Mouse (Mus musculus): ENCODE measurements at regions not wholly inside any gene's neighbourhood (a gene's known extent, or its start where the extent isn't known, plus 50 kb on each side); places are given as distances from the start of the nearest gene placed in this dataset.

- DNase-seq (ENCODE audit: low spot score) (no peak), ATAC-seq (ENCODE audit: extremely low read depth, insufficient number of reproducible peaks, low FRiP score, poor library complexity, severe bottlenecking) (no peak)
- Histone ChIP-seq H3K27me3 (ENCODE audit: insufficient read depth, low read length) (no peaks in the 10 kb centered on the region; the same call in 1 of the 2 replicates), H3K4me3 (ENCODE audit: low read depth, low read length) (no peak overlapping the region), H3K9me3 (replicated peaks) (no peaks in the 10 kb centered on the region), H3K36me3 (replicated peaks) (no peaks in the 10 kb centered on the region), H3K4me1 (ENCODE audit: insufficient read depth, low read depth, low read length) (no peaks in the 10 kb centered on the region)
- no peak for TF ChIP-seq TAL1 (conservative IDR thresholded peaks at IDR 0.05; ENCODE audit: low read depth, low read length)
- no peak for TF ChIP-seq GATA1 (IDR thresholded peaks at IDR 0.05; ENCODE audit: borderline replicate concordance, low read length)
- TF ChIP-seq POLR2AphosphoS5 (IDR thresholded peaks at IDR 0.05; ENCODE audit: insufficient replicate concordance, low read depth, low read length) = no peak
- TF ChIP-seq GATA2 (IDR thresholded peaks at IDR 0.05; ENCODE audit: borderline replicate concordance, low read depth, low read length) = no peak
- TF ChIP-seq CTCF (IDR thresholded peaks at IDR 0.05; ENCODE audit: low read depth, low read length) = no peak
Observed at GRCm38 (mm10) chr4:87329136-87329535, 98.9 kb upstream of the Slc24a2 start.

DNA sequence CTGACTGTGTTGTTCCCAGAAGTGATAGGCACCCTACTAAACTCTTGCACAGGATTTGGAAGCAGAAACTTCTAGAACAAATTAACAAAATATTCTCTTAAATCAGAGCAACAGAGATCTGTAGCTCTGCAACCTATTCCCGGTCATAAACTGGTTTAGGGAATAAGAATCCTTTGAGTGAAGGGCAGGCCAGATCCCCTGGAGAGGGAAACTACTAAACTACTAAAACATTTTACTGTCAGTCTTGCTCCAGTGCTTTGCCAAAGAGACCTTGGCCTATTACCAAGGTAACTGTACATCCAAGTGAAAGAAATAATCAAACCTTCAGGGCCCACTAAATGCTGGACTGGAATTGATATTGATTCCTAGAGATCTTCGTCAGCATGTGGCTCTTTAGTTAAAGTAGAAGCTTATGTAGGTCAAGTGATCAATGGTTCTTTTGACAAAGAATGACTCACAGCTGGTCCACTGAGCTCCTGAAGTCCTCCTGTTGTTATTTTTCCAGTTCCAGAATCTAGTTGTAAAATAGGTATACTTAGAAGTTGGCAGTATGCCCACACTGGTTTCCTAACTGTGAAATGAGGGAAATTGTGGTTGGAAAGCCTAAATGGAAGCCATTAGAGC, 91.6 kb upstream of the Slc24a2 start:
- no peak for TF ChIP-seq TAL1 (conservative IDR thresholded peaks at IDR 0.05; ENCODE audit: low read depth, low read length)
- no peak for DNase-seq (ENCODE audit: low spot score)
- H3K4me3 ChIP-seq (ENCODE audit: low read depth, low read length) = no peak overlapping the region

DNA sequence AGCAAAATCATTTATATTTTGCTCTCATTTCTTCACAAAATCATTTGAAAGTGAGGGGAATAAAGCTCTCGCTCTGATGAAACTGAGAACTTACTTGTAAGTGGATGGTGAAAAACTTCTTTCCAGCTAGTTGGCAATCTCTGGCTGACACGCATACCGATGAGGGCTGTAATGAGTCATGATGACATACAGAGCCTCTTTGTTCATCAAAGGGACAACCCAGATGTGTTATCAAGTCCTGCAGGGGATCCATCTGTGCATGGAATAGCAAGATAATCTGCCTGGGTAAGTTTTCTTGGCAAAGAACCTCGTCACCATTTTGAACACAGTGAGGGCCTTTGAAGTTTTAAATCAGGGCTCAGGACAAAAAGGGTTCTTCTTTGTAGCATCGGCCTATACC, 67.9 kb upstream of the Slc24a2 start:
- Histone ChIP-seq H3K36me3 (replicated peaks) (no peaks in the 10 kb centered on the region), H3K27me3 (ENCODE audit: insufficient read depth, low read length) (no peaks in the 10 kb centered on the region), H3K4me1 (ENCODE audit: insufficient read depth, low read depth, low read length) (no peaks in the 10 kb centered on the region), H3K4me3 (ENCODE audit: low read depth, low read length) (no peak overlapping the region), H3K9me3 (replicated peaks) (no peaks in the 10 kb centered on the region; the same call in 1 of the 2 replicates)
- ATAC-seq (ENCODE audit: extremely low read depth, insufficient number of reproducible peaks, low FRiP score, poor library complexity, severe bottlenecking) (no peak), DNase-seq (ENCODE audit: low spot score) (no peak)
- TF ChIP-seq GATA2 (IDR thresholded peaks at IDR 0.05; ENCODE audit: borderline replicate concordance, low read depth, low read length) (no peak), POLR2AphosphoS5 (IDR thresholded peaks at IDR 0.05; ENCODE audit: insufficient replicate concordance, low read depth, low read length) (no peak), TAL1 (conservative IDR thresholded peaks at IDR 0.05; ENCODE audit: low read depth, low read length) (no peak), CTCF (IDR thresholded peaks at IDR 0.05; ENCODE audit: low read depth, low read length) (no peak), GATA1 (IDR thresholded peaks at IDR 0.05; ENCODE audit: borderline replicate concordance, low read length) (no peak)

More for the DNA sequence above, 91.6 kb upstream of the Slc24a2 start:
- no peaks in the 10 kb centered on the region for H3K9me3 ChIP-seq (replicated peaks)
- no peaks in the 10 kb centered on the region for H3K4me1 ChIP-seq (ENCODE audit: insufficient read depth, low read depth, low read length)
- H3K27me3 ChIP-seq (ENCODE audit: insufficient read depth, low read length) = no peaks in the 10 kb centered on the region
- H3K36me3 ChIP-seq (replicated peaks) = no peaks in the 10 kb centered on the region
- ATAC-seq (ENCODE audit: extremely low read depth, insufficient number of reproducible peaks, low FRiP score, poor library complexity, severe bottlenecking) = no peak

DNA sequence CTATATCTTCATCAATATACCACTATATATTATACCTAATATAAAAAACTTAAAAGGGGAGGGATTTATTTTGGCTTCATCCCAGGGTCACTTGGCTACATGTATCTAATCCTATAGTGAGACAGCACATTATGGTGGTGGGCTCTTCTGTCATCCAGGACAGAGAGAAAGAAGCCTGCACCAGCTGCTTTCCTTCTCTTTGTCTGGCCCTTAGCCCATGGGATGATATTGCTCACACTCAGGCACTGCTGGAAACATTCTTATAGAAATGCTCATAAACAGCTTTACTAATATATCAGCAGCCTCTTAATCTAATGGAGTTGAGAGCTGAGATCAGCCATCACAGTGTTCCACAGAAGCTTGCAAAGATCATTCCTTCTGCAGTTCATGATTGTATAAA, 64.3 kb upstream of the Slc24a2 start:
- Histone ChIP-seq H3K4me1 (ENCODE audit: insufficient read depth, low read depth, low read length) (no peaks in the 10 kb centered on the region), H3K9me3 (replicated peaks) (no peaks in the 10 kb centered on the region; the same call in 1 of the 2 replicates), H3K27me3 (ENCODE audit: insufficient read depth, low read length) (no peaks in the 10 kb centered on the region), H3K4me3 (ENCODE audit: low read depth, low read length) (no peak overlapping the region), H3K36me3 (replicated peaks) (no peaks in the 10 kb centered on the region)
- DNase-seq (ENCODE audit: low spot score) = no peak
- TF ChIP-seq CTCF (IDR thresholded peaks at IDR 0.05; ENCODE audit: low read depth, low read length) (no peak), GATA2 (IDR thresholded peaks at IDR 0.05; ENCODE audit: borderline replicate concordance, low read depth, low read length) (no peak), GATA1 (IDR thresholded peaks at IDR 0.05; ENCODE audit: borderline replicate concordance, low read length) (no peak), TAL1 (conservative IDR thresholded peaks at IDR 0.05; ENCODE audit: low read depth, low read length) (no peak), POLR2AphosphoS5 (IDR thresholded peaks at IDR 0.05; ENCODE audit: insufficient replicate concordance, low read depth, low read length) (no peak)
- ATAC-seq (ENCODE audit: extremely low read depth, insufficient number of reproducible peaks, low FRiP score, poor library complexity, severe bottlenecking) = no peak

Data from G1E (cell line).